Mouse (Mus musculus) CD4-positive, CD25-positive, alpha-beta regulatory T cell, adult 2 months (primary cell): ENCODE measurements around the gene Irgq.
"Not testable (repeated sequence)": the region's sequence is repeated elsewhere in the genome, so short reads cannot be mapped to it uniquely, and the experiment has no call there.

Experiments used
- DNase-seq: peaks from one replicate; pipeline ENCODE4 v3.0.0-alpha.2; 2012; ENCODE audit warnings: low read depth, low spot score

The Irgq gene

GRCm38 (mm10) chr7:24530062-24530931, at the start of gene Irgq:
Gene Irgq (plus strand): TSS chr7:24530689.
- DNase-seq: peak; percentile 100

- no peak for DNase-seq
Observed at GRCm38 (mm10) chr7:24480986-24481473, 49.5 kb upstream of the Irgq start.

GRCm38 (mm10) chr7:24481474-24482207, 48.8 kb upstream of the Irgq start, which contains the start of gene Cadm4:
Gene Cadm4 (plus strand): TSS chr7:24482023.
- DNase-seq: peak; percentile 89

- DNase-seq: no peak
Observed at GRCm38 (mm10) chr7:24482208-24483020, 48.1 kb upstream of the Irgq start.

GRCm38 (mm10) chr7:24483291-24483690, 47.2 kb upstream of the Irgq start:
- DNase-seq: not testable (repeated sequence)

GRCm38 (mm10) chr7:24485481-24485880, 45.0 kb upstream of the Irgq start:
- no peak for DNase-seq

GRCm38 (mm10) chr7:24486654-24487130, 43.8 kb upstream of the Irgq start:
- DNase-seq: no peak

- DNase-seq: no peak
Observed at GRCm38 (mm10) chr7:24487403-24487802, 43.1 kb upstream of the Irgq start.

GRCm38 (mm10) chr7:24488303-24488702, 42.2 kb upstream of the Irgq start:
- no peak for DNase-seq

- DNase-seq: peak; percentile 34
Observed at GRCm38 (mm10) chr7:24499856-24500577, 30.5 kb upstream of the Irgq start.

GRCm38 (mm10) chr7:24500929-24501328, 29.6 kb upstream of the Irgq start:
- DNase-seq: peak; percentile 68

- DNase-seq: peak; percentile 55
Observed at GRCm38 (mm10) chr7:24501492-24501891, 29.0 kb upstream of the Irgq start.

GRCm38 (mm10) chr7:24504004-24504403, 26.5 kb upstream of the Irgq start:
- DNase-seq: no peak

GRCm38 (mm10) chr7:24504868-24505267, 25.6 kb upstream of the Irgq start:
- no peak for DNase-seq

- no peak for DNase-seq
Observed at GRCm38 (mm10) chr7:24505447-24506064, 24.9 kb upstream of the Irgq start.

GRCm38 (mm10) chr7:24506065-24506459, 24.4 kb upstream of the Irgq start:
- DNase-seq: no peak

GRCm38 (mm10) chr7:24506476-24506837, 24.0 kb upstream of the Irgq start:
- no peak for DNase-seq

- DNase-seq: peak; percentile 60
Observed at GRCm38 (mm10) chr7:24506838-24507725, 23.4 kb upstream of the Irgq start, which contains the start of gene Zfp428. Gene Zfp428 (plus strand): TSS chr7:24507006.

GRCm38 (mm10) chr7:24507726-24508114, 22.8 kb upstream of the Irgq start:
- DNase-seq: no peak
